Mouse (Mus musculus): ENCODE measurements around the gene Ece1.

DNA sequence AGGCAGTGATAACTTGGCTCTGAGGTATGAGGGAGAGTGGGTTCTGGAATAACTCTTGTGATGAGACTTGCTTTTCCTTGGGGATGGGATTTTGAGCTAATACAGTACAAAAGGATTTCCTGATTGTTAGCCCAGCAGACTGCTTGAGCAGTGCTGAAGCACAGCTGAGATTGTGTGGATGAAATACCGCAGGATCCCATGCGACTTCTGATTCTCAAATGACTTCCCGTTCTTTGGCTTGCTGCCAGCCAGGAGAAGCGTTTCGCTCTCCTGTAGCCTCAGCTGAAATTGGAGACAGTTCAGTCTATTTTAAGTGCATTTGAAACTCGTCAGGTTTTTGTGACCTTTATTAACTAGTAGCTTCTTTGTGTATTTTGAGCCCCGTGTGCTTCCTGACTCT lies 138.6 kb downstream of the Ece1 start:
- TF ChIP-seq MAFK (IDR thresholded peaks at IDR 0.05; ENCODE audit: insufficient read depth, low read depth, low read length) (no peak), ZNF384 (IDR thresholded peaks at IDR 0.05; ENCODE audit: low read depth, low read length) (no peak), ZC3H11A (IDR thresholded peaks at IDR 0.05; ENCODE audit: borderline replicate concordance, low read depth, low read length) (no peak)
